Mouse (Mus musculus): Measurements from ENCODE around the gene Zc3h13.
A peak's percentile ranks its signal among the peaks of the same experiment; 100 is the strongest.

The Zc3h13 gene

GRCm38 (mm10) chr14:75284193-75284915, at the start of gene Zc3h13:
TSS of gene Zc3h13 (plus strand) at chr14:75284373.
- DNase-seq (ENCODE audit: low read depth, low spot score) = peak; percentile 84

- DNase-seq (ENCODE audit: low read depth, low spot score) = no peak
These were observed 48.6 kb upstream of the Zc3h13 start for GRCm38 (mm10) chr14:75235552-75235951.

- peak; percentile 70 for DNase-seq (ENCODE audit: low read depth, low spot score)
These were observed 48.1 kb upstream of the Zc3h13 start for GRCm38 (mm10) chr14:75235955-75236635.

GRCm38 (mm10) chr14:75236636-75237003, 47.6 kb upstream of the Zc3h13 start:
- no peak for DNase-seq (ENCODE audit: low read depth, low spot score)

- no peak for DNase-seq (ENCODE audit: low read depth, low spot score)
These were observed 47.1 kb upstream of the Zc3h13 start for GRCm38 (mm10) chr14:75237096-75237495.

GRCm38 (mm10) chr14:75238054-75238692, 46.0 kb upstream of the Zc3h13 start:
- no peak for DNase-seq (ENCODE audit: low read depth, low spot score)

- DNase-seq (ENCODE audit: low read depth, low spot score) = no peak
These were observed 42.1 kb upstream of the Zc3h13 start, which contains the start of gene Cpb2 for GRCm38 (mm10) chr14:75242087-75242486. TSS of gene Cpb2 (plus strand) at chr14:75242287.

- DNase-seq (ENCODE audit: low read depth, low spot score) = no peak
These were observed 37.9 kb upstream of the Zc3h13 start for GRCm38 (mm10) chr14:75246024-75247000.

- DNase-seq (ENCODE audit: low read depth, low spot score) = no peak
These were observed 33.7 kb upstream of the Zc3h13 start for GRCm38 (mm10) chr14:75250432-75250831.

- no peak for DNase-seq (ENCODE audit: low read depth, low spot score)
These were observed 27.7 kb upstream of the Zc3h13 start for GRCm38 (mm10) chr14:75256521-75256920.

GRCm38 (mm10) chr14:75269531-75269930, 14.6 kb upstream of the Zc3h13 start:
- no peak for DNase-seq (ENCODE audit: low read depth, low spot score)

GRCm38 (mm10) chr14:75279716-75280115, 4.5 kb upstream of the Zc3h13 start:
- no peak for DNase-seq (ENCODE audit: low read depth, low spot score)

- no peak for DNase-seq (ENCODE audit: low read depth, low spot score)
These were observed 3.8 kb upstream of the Zc3h13 start for GRCm38 (mm10) chr14:75280406-75280805.

- no peak for DNase-seq (ENCODE audit: low read depth, low spot score)
These were observed 472 bp upstream of the Zc3h13 start for GRCm38 (mm10) chr14:75283609-75284192.

- DNase-seq (ENCODE audit: low read depth, low spot score) = no peak
These were observed 16.9 kb downstream of the Zc3h13 start for GRCm38 (mm10) chr14:75301081-75301480.

- no peak for DNase-seq (ENCODE audit: low read depth, low spot score)
These were observed 19.6 kb downstream of the Zc3h13 start for GRCm38 (mm10) chr14:75303807-75304206.

GRCm38 (mm10) chr14:75307855-75308254, 23.7 kb downstream of the Zc3h13 start:
- peak; percentile 18 for DNase-seq (ENCODE audit: low read depth, low spot score)

GRCm38 (mm10) chr14:75309336-75309992, 25.3 kb downstream of the Zc3h13 start:
- peak; percentile 2 for DNase-seq (ENCODE audit: low read depth, low spot score)

- DNase-seq (ENCODE audit: low read depth, low spot score) = peak; percentile 8
These were observed 30.3 kb downstream of the Zc3h13 start for GRCm38 (mm10) chr14:75314484-75314883.

- DNase-seq (ENCODE audit: low read depth, low spot score) = no peak
These were observed 34.6 kb downstream of the Zc3h13 start for GRCm38 (mm10) chr14:75318736-75319135.
